Mouse (Mus musculus) small intestine, adult 2 months (tissue): ENCODE results near the gene Trim26. TPM values are rescaled to one million over a fixed set of nuclear protein-coding genes. Genes with fewer than 3 reads are reported as not detected.

Experiments used
- H3K27ac ChIP-seq: fragments of 200-500 bp; 2 replicates; pipeline ENCODE4 v1.5.1; 2012; ENCODE audit warnings: low read depth, low read length, control low read depth, inconsistent platforms; ENCODE audit not compliant: insufficient read depth
- H3K27me3 ChIP-seq: fragments of 200-500 bp; 2 replicates; pipeline ENCODE4 v1.6.1; 2012; ENCODE audit warnings: mild to moderate bottlenecking, moderate library complexity, low read length, inconsistent platforms; ENCODE audit not compliant: control insufficient read depth, insufficient read depth
- H3K36me3 ChIP-seq: fragments of 200-500 bp; 2 replicates; pipeline ENCODE4 v1.6.1; 2012; ENCODE audit warnings: mild to moderate bottlenecking, low read length, control low read depth, inconsistent platforms; ENCODE audit not compliant: control insufficient read depth, insufficient read depth
- H3K4me1 ChIP-seq: fragments of 200-500 bp; 2 replicates; pipeline ENCODE4 v1.6.1; 2012; ENCODE audit warnings: low read length, inconsistent platforms, mixed read lengths; ENCODE audit not compliant: control insufficient read depth, insufficient read depth, insufficient read length
- H3K4me3 ChIP-seq: fragments of 200-500 bp; 2 replicates; pipeline ENCODE4 v1.5.1; 2012; ENCODE audit warnings: low read depth, mild to moderate bottlenecking, control low read depth, inconsistent platforms, low read length, moderate library complexity
- CTCF ChIP-seq: fragments of 200-500 bp; IDR thresholded peaks from 2 replicates; pipeline ENCODE4 v1.5.1; 2012; ENCODE audit warnings: low read depth, mild to moderate bottlenecking, control low read depth, inconsistent platforms, low read length, moderate library complexity, mixed read lengths; ENCODE audit not compliant: insufficient replicate concordance, insufficient read length; ENCODE audit errors: extremely low read depth
- POLR2A ChIP-seq: fragments of 200-500 bp; IDR thresholded peaks from 2 replicates; pipeline ENCODE4 v1.6.1; 2012; ENCODE audit warnings: low read depth, mild to moderate bottlenecking, control low read depth, inconsistent platforms, low read length, moderate library complexity
- WGBS: fragments of 180-500 bp; shearing (Covaris S2); methylation state at CpG from one replicate; pipeline ENCODE4 v1.1.7; 2018; 5-methylcytosine and 5-hydroxymethylcytosine counted together
- polyA plus RNA-seq: library from polyadenylated mRNA; depleted of rRNA; stranded (reverse); fragments of >200 nt; gene quantifications from 2 replicates; pipeline ENCODE4 v1.2.3, GENCODE M21; 2012

The Trim26 gene
- polyA plus RNA-seq, 1 experiment: 37.3 TPM

- no peak overlapping the region for H3K27ac ChIP-seq
- TF ChIP-seq CTCF: no peak
- TF ChIP-seq POLR2A: no peak
- no peaks in the 10 kb centered on the region for H3K27me3 ChIP-seq
- peaks cover 11% of the 10 kb centered on the region; the same call in 1 of the 2 replicates for H3K36me3 ChIP-seq
- peaks cover 24% of the 10 kb centered on the region for H3K4me1 ChIP-seq
- H3K4me3 ChIP-seq: no peak overlapping the region
- WGBS: 79% methylated on average over 3 of the region's 3 CpGs
Measured at GRCm38 (mm10) chr17:36839931-36840330, 3.0 kb downstream of the Trim26 start.

GRCm38 (mm10) chr17:36840961-36841445 lies 4.1 kb downstream of the Trim26 start:
- H3K36me3 ChIP-seq: peaks cover 11% of the 10 kb centered on the region; the same call in 1 of the 2 replicates
- H3K4me1 ChIP-seq: peaks cover 29% of the 10 kb centered on the region
- TF ChIP-seq CTCF (no peak), POLR2A (no peak)
- no peak overlapping the region for H3K4me3 ChIP-seq
- no peak overlapping the region for H3K27ac ChIP-seq
- H3K27me3 ChIP-seq: no peaks in the 10 kb centered on the region

- Histone ChIP-seq H3K4me1 (peaks cover 22% of the 10 kb centered on the region), H3K4me3 (no peak overlapping the region), H3K36me3 (peaks cover 17% of the 10 kb centered on the region), H3K27me3 (no peaks in the 10 kb centered on the region), H3K27ac (peak overlapping the region; percentile 49; the same call in 1 of the 2 replicates)
- no peak for TF ChIP-seq CTCF
- TF ChIP-seq POLR2A: no peak
- 77% methylated on average over 7 of the region's 7 CpGs for WGBS
Measured at GRCm38 (mm10) chr17:36843696-36844095, 6.8 kb downstream of the Trim26 start.

- Histone ChIP-seq H3K27ac (peak overlapping the region; percentile 49), H3K4me1 (peaks cover 21% of the 10 kb centered on the region), H3K4me3 (no peak overlapping the region), H3K27me3 (no peaks in the 10 kb centered on the region), H3K36me3 (peaks cover 14% of the 10 kb centered on the region)
- TF ChIP-seq POLR2A: no peak
- no peak for TF ChIP-seq CTCF
Measured at GRCm38 (mm10) chr17:36844286-36844719, 7.4 kb downstream of the Trim26 start.

DNA sequence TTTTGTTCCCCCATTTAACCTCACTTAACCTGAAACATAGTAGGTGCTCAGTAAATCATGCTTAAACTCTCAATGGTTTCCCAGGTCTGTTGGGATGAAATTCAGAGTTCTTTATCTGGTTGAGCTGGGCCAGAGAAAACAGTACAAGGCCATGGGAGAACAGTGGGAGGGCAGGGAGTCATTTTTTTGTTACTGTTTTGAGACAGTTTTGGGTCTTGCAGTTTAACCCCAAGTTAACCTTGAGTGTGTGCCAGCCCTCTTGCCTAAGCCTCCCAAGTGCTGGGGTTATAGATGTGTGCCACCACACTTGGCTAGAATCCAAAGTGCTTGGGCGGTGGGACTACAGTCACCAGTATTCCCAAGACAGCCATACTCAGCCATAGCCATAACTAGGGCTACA lies 7.8 kb downstream of the Trim26 start:
- Histone ChIP-seq H3K27me3 (no peaks in the 10 kb centered on the region), H3K27ac (peak overlapping the region; percentile 9; the same call in 1 of the 2 replicates), H3K36me3 (peaks cover 14% of the 10 kb centered on the region), H3K4me1 (peaks cover 21% of the 10 kb centered on the region), H3K4me3 (no peak overlapping the region)
- TF ChIP-seq POLR2A (no peak), CTCF (no peak)
- 54% methylated on average over 1 of the region's 1 CpGs for WGBS

DNA sequence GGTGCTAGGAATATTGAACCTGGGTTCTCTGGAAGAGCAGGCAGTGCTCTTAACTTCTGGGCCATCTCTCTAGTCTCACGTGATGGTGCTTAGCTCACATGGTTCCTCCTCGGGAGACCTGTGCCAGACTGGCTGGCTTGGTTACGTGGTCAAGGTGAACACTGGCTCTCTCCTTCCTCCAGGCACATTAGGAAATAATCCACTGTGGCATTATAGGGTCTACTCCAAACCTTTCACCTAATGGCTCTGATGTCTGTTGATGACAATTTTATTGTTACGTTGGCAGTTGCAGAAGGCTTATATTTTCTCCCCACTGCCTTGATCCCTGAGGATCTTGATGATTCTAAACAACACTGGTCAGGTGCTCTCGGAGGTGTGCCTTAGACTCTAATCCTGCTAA lies 12.0 kb downstream of the Trim26 start:
- Histone ChIP-seq H3K27me3 (no peaks in the 10 kb centered on the region), H3K27ac (no peak overlapping the region), H3K4me3 (no peak overlapping the region), H3K36me3 (peaks cover 39% of the 10 kb centered on the region), H3K4me1 (peaks cover 32% of the 10 kb centered on the region)
- WGBS: 66% methylated on average over 5 of the region's 5 CpGs
- no peak for TF ChIP-seq CTCF
- TF ChIP-seq POLR2A: no peak

DNA sequence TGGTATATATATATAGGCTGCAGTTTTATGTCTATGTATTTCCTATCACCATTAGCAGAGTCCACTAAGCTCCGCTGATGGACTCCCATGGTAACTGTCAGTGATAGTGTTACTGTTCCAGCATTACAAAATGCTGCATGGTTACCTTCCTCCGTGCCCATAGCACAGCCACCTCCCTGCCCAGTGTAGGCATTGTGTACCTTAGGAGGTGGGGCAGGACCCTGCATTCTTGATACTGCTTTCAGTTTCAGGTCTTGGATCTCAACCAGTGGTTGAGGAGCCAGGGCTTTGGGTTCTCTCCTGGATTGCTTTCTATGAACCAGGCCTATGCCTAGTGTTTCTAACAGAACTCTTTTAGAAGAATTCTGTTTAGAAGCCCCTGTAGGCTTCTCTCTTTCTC lies 13.1 kb downstream of the Trim26 start:
- Histone ChIP-seq H3K27me3 (no peaks in the 10 kb centered on the region), H3K4me3 (no peak overlapping the region), H3K36me3 (peaks cover 48% of the 10 kb centered on the region), H3K4me1 (peaks cover 22% of the 10 kb centered on the region), H3K27ac (no peak overlapping the region; the same call in 1 of the 2 replicates)
- TF ChIP-seq POLR2A (no peak), CTCF (no peak)
- WGBS: 30% methylated on average over 2 of the region's 2 CpGs
